Comparison of ENCODE assay signal across 29 mouse cellular contexts in genomic region chr5:43910006-43910405, GRCm38 (mm10). TPM values are rescaled to one million over a fixed set of nuclear protein-coding genes. Genes with fewer than 3 reads are reported as not detected.
DNase-seq lines count a peak whose midpoint lies in the region; ATAC-seq and TF ChIP-seq lines count a peak whose summit lies in the region.
"Had no signal": no experiment of that assay in that cellular context is flagged by ENCODE, and none has a peak within 500 bp of the region (broad histone marks: within the 10 kb centered on the region; RNA-seq: fewer than 3 reads in every experiment).

No protein-coding gene starts in this region.

- TF ChIP-seq EP300 in stomach, postnatal 0 days (optimal IDR thresholded peaks at IDR 0.05), result no peak

- DNase-seq in kidney, adult 11 months, result peak; percentile 28
- no peak for DNase-seq in kidney, adult 18-20 months
- peak; percentile 12 to 55 for DNase-seq in kidney, postnatal 25 days
- DNase-seq in kidney, postnatal 10 days, result no peak
- DNase-seq in stomach, postnatal 0 days (ENCODE audit: low spot score), result no peak
- DNase-seq: adrenal gland, postnatal 10 days; B cell, adult 2 months; cerebellum, adult 11 months; cerebellum, adult 2 months; cerebellum, adult 9-11 months; cerebellum, postnatal 25 days; gastrocnemius, postnatal 25 days; heart, adult 18-20 months; heart, postnatal 10 days; heart, postnatal 36 days had no signal

- H3K4me1 ChIP-seq in stomach, postnatal 0 days (replicated peaks; ENCODE audit: control insufficient read depth, insufficient read depth), result no peaks in the 10 kb centered on the region
- H3K4me1 ChIP-seq: embryonic facial prominence, embryonic 10.5 days; embryonic facial prominence, embryonic 13.5 days; forebrain, embryonic 12.5 days; forebrain, embryonic 15.5 days; heart, embryonic 12.5 days; heart, embryonic 15.5 days; hindbrain, embryonic 10.5 days; hindbrain, embryonic 13.5 days had no signal

- H3K4me3 ChIP-seq in stomach, postnatal 0 days (ENCODE audit: low read depth, low read length), result no peak overlapping the region
- H3K4me3 ChIP-seq: embryonic facial prominence, embryonic 10.5 days; embryonic facial prominence, embryonic 13.5 days; erythroblast, embryonic 14.5 days; forebrain, embryonic 12.5 days; forebrain, embryonic 15.5 days; heart, embryonic 12.5 days; heart, embryonic 15.5 days; hindbrain, embryonic 10.5 days; hindbrain, embryonic 13.5 days had no signal

- no peak overlapping the region for H3K4me2 ChIP-seq in stomach, postnatal 0 days (replicated peaks; ENCODE audit: low read depth)
- H3K4me2 ChIP-seq: embryonic facial prominence, embryonic 13.5 days; forebrain, embryonic 12.5 days; forebrain, embryonic 15.5 days; heart, embryonic 12.5 days; heart, embryonic 15.5 days; hindbrain, embryonic 13.5 days had no signal

- no peaks in the 10 kb centered on the region for H3K27me3 ChIP-seq in stomach, postnatal 0 days (ENCODE audit: control insufficient read depth, insufficient read depth, low read length)
- H3K27me3 ChIP-seq: CH12.LX; embryonic facial prominence, embryonic 13.5 days; forebrain, embryonic 12.5 days; forebrain, embryonic 15.5 days; heart, embryonic 12.5 days; heart, embryonic 15.5 days; hindbrain, embryonic 13.5 days had no signal

- no peak for TF ChIP-seq CTCF in stomach, postnatal 0 days (IDR thresholded peaks at IDR 0.05; ENCODE audit: low read depth)

- no peak overlapping the region for H3K9ac ChIP-seq in stomach, postnatal 0 days (ENCODE audit: low read length)
- H3K9ac ChIP-seq: embryonic facial prominence, embryonic 13.5 days; forebrain, embryonic 12.5 days; forebrain, embryonic 15.5 days; heart, embryonic 12.5 days; heart, embryonic 15.5 days; hindbrain, embryonic 13.5 days had no signal

- H3K9me3 ChIP-seq in stomach, postnatal 0 days (ENCODE audit: control insufficient read depth, low read length), result no peaks in the 10 kb centered on the region
- H3K9me3 ChIP-seq: embryonic facial prominence, embryonic 10.5 days; embryonic facial prominence, embryonic 13.5 days; forebrain, embryonic 12.5 days; forebrain, embryonic 15.5 days; G1E; heart, embryonic 15.5 days; hindbrain, embryonic 10.5 days; hindbrain, embryonic 13.5 days had no signal

- 0 out of 2 replicates have a peak, but pooled peaks have one; percentile 31 for ATAC-seq in monocyte, adult 5-6 weeks (replicated peaks; ENCODE audit: insufficient number of reproducible peaks, low FRiP score, low TSS enrichment, poor library complexity, severe bottlenecking)
- peak; percentile 54; the same call in 1 of the 2 replicates for ATAC-seq in stomach, postnatal 0 days (ENCODE audit: low FRiP score, low TSS enrichment)
- no peak for ATAC-seq in megakaryocyte progenitor cell, adult 5-6 weeks (replicated peaks; ENCODE audit: poor library complexity)
- ATAC-seq: forebrain, embryonic 15.5 days; Patski had no signal

- H3K27ac ChIP-seq in stomach, postnatal 0 days (replicated peaks), result no peak overlapping the region
- H3K27ac ChIP-seq: embryonic facial prominence, embryonic 10.5 days; embryonic facial prominence, embryonic 13.5 days; forebrain, embryonic 12.5 days; forebrain, embryonic 15.5 days; heart, embryonic 15.5 days; hindbrain, embryonic 10.5 days; hindbrain, embryonic 13.5 days had no signal

- 91% methylated on average over 6 of the region's 6 CpGs for WGBS in stomach, postnatal 0 days

- H3K36me3 ChIP-seq in stomach, postnatal 0 days (ENCODE audit: control insufficient read depth, insufficient read depth, low read length), result no peaks in the 10 kb centered on the region
- H3K36me3 ChIP-seq: embryonic facial prominence, embryonic 10.5 days; embryonic facial prominence, embryonic 13.5 days; forebrain, embryonic 12.5 days; forebrain, embryonic 15.5 days; G1E; heart, embryonic 15.5 days; hindbrain, embryonic 10.5 days; hindbrain, embryonic 13.5 days had no signal

RNA-seq across cellular contexts. Expression of gene Gm7879, which starts 2.9 kb away (rescaled TPM):
- total RNA-seq in monocyte, adult 5-6 weeks (2017), result 3.2 to 11.3 TPM in 2 of 3 replicates, not detected in the other
- 0.25 and 0.74 TPM in 2 replicates for polyA plus RNA-seq in stomach, postnatal 0 days (2015; fragmentation: Nextera tagmentation; extraction: Ambion mirVana)
- 5.6 and 5.9 TPM in 2 replicates for total RNA-seq in megakaryocyte progenitor cell, adult 5-6 weeks (2015)
- total RNA-seq in megakaryocyte progenitor cell, adult 5-6 weeks (2017), result 5.4 and 6.0 TPM in 2 replicates
- polyA plus RNA-seq: cerebellum, adult 2 months; embryonic facial prominence, embryonic 13.5 days; G1E; heart, embryonic 12.5 days; hindbrain, embryonic 10.5 days had no signal

RNA-seq across cellular contexts. Expression of gene Cd38, which starts 41.7 kb away (rescaled TPM):
- total RNA-seq in monocyte, adult 5-6 weeks (2017), result 13.9 to 18.1 TPM (median 14.7 TPM) in 3 replicates
- 4.9 and 5.1 TPM in 2 replicates for polyA plus RNA-seq in stomach, postnatal 0 days (2015; fragmentation: Nextera tagmentation; extraction: Ambion mirVana)
- total RNA-seq in megakaryocyte progenitor cell, adult 5-6 weeks (2015), result 0.22 TPM in 1 of 2 replicates, not detected in the other
- total RNA-seq in megakaryocyte progenitor cell, adult 5-6 weeks (2017), result 0.10 TPM in 1 of 2 replicates, not detected in the other
- polyA plus RNA-seq: erythroblast, embryonic 14.5 days; G1E had no signal

Comparison
In these comparisons a context has a peak if more than half of its experiments do, and no peak if none do; other contexts are left out.
1. DNase-seq: peak in kidney, adult 11 months (single experiment) and kidney, postnatal 25 days (2 of 2); none in kidney, adult 18-20 months (single experiment), kidney, postnatal 10 days (single experiment) and stomach, postnatal 0 days (single experiment).
2. RNA of gene Cd38, which starts 41.7 kb away (total RNA-seq): 13.9 to 18.1 TPM in monocyte, adult 5-6 weeks; 0.10 to 0.22 TPM in megakaryocyte progenitor cell, adult 5-6 weeks; every median in the first group is over 10 times any median in the second.